Mouse (Mus musculus): Measurements from ENCODE around the gene Afm. TPM values are rescaled to one million over a fixed set of nuclear protein-coding genes. Genes with fewer than 3 reads are reported as not detected.

Afm gene
- 0.05 TPM in 1 of 2 replicates, not detected in the other for polyA plus RNA-seq (2012; rRNA removed)

DNA sequence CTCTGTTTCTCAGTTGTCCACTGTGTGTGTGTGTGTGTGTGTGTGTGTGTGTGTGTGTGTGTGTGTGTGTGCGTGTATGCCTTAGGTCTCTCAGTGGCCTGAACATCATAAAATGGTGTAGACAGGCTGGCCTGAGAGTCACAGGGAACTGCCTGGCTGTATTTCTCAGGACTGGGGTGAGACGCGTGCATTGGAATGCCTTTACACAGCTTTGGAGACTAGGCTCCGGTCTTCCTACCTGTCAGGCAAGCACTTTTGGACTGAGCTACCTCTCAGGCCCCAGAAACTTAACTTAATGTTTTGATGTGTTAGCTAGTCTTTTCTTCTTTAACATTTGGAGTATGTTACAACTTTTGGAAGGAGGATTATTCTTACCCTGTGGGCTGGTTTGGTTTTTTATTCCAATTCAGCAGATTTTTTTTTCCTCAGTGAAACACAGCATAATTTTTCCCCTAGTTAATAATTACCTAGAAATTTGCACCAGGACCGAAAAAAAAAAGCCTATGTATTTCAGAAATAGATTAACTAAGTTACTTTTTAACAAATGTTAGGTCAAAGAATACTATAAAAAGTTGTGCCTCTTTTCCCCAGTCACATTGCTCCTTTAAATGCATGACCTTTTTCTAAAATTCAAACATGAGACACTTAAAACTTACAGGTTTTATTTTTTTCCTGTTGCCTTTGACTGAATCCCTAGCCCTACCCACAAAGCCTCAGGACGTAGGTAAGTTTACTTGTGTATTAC, at the start of gene Afm:
Gene Afm, plus strand, starts transcription at position 577 of the 745 bp plus-strand sequence.
- Histone ChIP-seq H3K36me3 (ENCODE audit: control insufficient read depth, insufficient read depth, low read length) (no peaks in the 10 kb centered on the region), H3K27me3 (ENCODE audit: control insufficient read depth, insufficient read depth, low read length) (no peaks in the 10 kb centered on the region), H3K4me3 (ENCODE audit: low read depth, low read length) (no peak within 1 kb of the TSS), H3K27ac (ENCODE audit: insufficient read depth, low read depth, low read length) (no peak within 1 kb of the TSS), H3K4me1 (ENCODE audit: control insufficient read depth, insufficient read depth, insufficient read length, low read length) (peaks cover 3% of the 10 kb centered on the region; the same call in 1 of the 2 replicates)
- 29% methylated on average over 6 of the region's 6 CpGs for WGBS
- TF ChIP-seq CTCF (IDR thresholded peaks at IDR 0.05; ENCODE audit: extremely low read depth, insufficient read length, insufficient replicate concordance, low read depth, low read length): no peak
- no peak for TF ChIP-seq POLR2A (IDR thresholded peaks at IDR 0.05; ENCODE audit: low read depth, low read length)

DNA sequence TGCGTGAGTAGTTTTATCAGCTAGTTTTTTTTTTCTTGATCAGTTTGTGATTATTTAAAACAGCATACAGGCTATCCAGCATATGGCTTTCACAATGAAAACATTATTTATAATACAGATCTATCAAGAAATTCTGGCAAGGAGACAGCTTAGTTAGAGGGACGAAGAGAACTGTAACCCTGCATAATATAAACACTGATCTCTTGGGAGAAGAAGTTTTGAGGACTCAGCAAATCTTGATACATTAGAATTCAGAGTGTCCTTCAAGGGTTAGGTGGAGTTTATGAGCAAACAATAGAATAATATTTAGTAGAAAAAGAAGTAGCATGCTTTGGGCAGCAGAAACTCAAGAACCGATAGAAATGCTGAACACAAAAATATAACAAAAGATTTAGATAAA, 47.9 kb upstream of the Afm start:
- no peak for TF ChIP-seq POLR2A (IDR thresholded peaks at IDR 0.05; ENCODE audit: low read depth, low read length)
- no peak for TF ChIP-seq CTCF (IDR thresholded peaks at IDR 0.05; ENCODE audit: extremely low read depth, insufficient read length, insufficient replicate concordance, low read depth, low read length)
- no peaks in the 10 kb centered on the region for H3K36me3 ChIP-seq (ENCODE audit: control insufficient read depth, insufficient read depth, low read length)
- no peak overlapping the region for H3K27ac ChIP-seq (ENCODE audit: insufficient read depth, low read depth, low read length)
- no peak overlapping the region for H3K4me3 ChIP-seq (ENCODE audit: low read depth, low read length)
- H3K4me1 ChIP-seq (ENCODE audit: control insufficient read depth, insufficient read depth, insufficient read length, low read length): no peaks in the 10 kb centered on the region
- no peaks in the 10 kb centered on the region for H3K27me3 ChIP-seq (ENCODE audit: control insufficient read depth, insufficient read depth, low read length)
- 83% methylated on average over 3 of the region's 3 CpGs for WGBS

DNA sequence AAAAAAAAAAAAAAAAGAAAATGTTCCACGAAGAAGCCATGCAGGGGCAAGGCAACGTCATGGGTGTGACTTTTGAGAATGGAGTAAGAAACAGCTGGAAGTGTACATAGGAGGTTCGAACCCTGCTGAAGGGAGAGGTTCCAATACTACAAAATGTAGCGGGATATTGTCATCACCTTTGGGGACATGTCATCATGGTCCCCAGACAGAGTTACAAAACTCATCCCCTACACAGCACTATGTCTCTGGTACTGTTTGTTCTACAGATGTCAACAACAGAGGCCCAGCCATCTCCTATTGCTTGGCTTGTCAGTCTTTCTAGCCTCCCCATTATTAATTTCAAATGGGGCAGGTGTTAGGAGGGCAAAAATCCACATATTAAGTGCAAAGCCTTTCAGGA, 44.8 kb upstream of the Afm start:
- TF ChIP-seq CTCF (IDR thresholded peaks at IDR 0.05; ENCODE audit: extremely low read depth, insufficient read length, insufficient replicate concordance, low read depth, low read length): no peak
- no peak for TF ChIP-seq POLR2A (IDR thresholded peaks at IDR 0.05; ENCODE audit: low read depth, low read length)
- Histone ChIP-seq H3K36me3 (ENCODE audit: control insufficient read depth, insufficient read depth, low read length) (no peaks in the 10 kb centered on the region), H3K4me1 (ENCODE audit: control insufficient read depth, insufficient read depth, insufficient read length, low read length) (no peaks in the 10 kb centered on the region), H3K27ac (ENCODE audit: insufficient read depth, low read depth, low read length) (no peak overlapping the region), H3K27me3 (ENCODE audit: control insufficient read depth, insufficient read depth, low read length) (no peaks in the 10 kb centered on the region), H3K4me3 (ENCODE audit: low read depth, low read length) (no peak overlapping the region)
- WGBS: 83% methylated on average over 4 of the region's 4 CpGs

DNA sequence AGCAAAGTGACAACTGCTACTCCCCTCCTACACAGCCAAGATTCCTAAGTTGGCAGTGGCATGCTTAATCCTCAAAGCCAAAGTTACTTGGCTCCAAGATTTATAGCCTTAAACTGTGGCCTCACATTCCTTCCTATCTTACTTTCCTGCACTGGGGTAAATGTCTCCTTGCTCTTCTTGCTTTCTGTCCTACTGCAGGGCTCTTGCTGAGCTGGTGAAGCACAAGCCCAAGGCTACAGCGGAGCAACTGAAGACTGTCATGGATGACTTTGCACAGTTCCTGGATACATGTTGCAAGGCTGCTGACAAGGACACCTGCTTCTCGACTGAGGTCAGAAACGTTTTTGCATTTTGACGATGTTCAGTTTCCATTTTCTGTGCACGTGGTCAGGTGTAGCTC, 44.4 kb upstream of the Afm start:
- WGBS: 81% methylated on average over 5 of the region's 5 CpGs
- H3K27me3 ChIP-seq (ENCODE audit: control insufficient read depth, insufficient read depth, low read length): no peaks in the 10 kb centered on the region
- no peaks in the 10 kb centered on the region for H3K36me3 ChIP-seq (ENCODE audit: control insufficient read depth, insufficient read depth, low read length)
- no peaks in the 10 kb centered on the region for H3K4me1 ChIP-seq (ENCODE audit: control insufficient read depth, insufficient read depth, insufficient read length, low read length)
- H3K27ac ChIP-seq (ENCODE audit: insufficient read depth, low read depth, low read length): no peak overlapping the region
- no peak for TF ChIP-seq POLR2A (IDR thresholded peaks at IDR 0.05; ENCODE audit: low read depth, low read length)
- no peak for TF ChIP-seq CTCF (IDR thresholded peaks at IDR 0.05; ENCODE audit: extremely low read depth, insufficient read length, insufficient replicate concordance, low read depth, low read length)
- no peak overlapping the region for H3K4me3 ChIP-seq (ENCODE audit: low read depth, low read length)

DNA sequence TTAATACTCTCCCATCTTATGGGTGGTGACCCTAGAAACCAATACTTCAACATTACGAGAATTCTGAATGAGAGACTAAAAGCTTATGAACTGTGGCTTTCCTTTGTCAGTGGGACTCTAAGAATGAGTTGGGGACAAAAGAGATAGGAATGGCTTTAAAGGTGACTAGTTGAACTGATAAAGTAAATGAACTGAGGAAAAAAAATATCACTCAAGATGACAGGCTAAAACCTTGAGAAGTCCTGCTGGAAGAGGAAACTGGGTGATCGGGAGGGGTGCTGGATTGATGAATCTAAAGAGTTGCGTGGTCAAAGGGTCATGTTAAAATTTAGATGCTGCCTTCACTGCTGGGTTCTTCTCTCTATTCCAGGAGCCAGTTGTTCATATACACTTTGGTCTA, 42.0 kb upstream of the Afm start:
- H3K27me3 ChIP-seq (ENCODE audit: control insufficient read depth, insufficient read depth, low read length): no peaks in the 10 kb centered on the region
- H3K4me3 ChIP-seq (ENCODE audit: low read depth, low read length): no peak overlapping the region
- no peaks in the 10 kb centered on the region for H3K36me3 ChIP-seq (ENCODE audit: control insufficient read depth, insufficient read depth, low read length)
- no peak overlapping the region for H3K27ac ChIP-seq (ENCODE audit: insufficient read depth, low read depth, low read length)
- no peaks in the 10 kb centered on the region for H3K4me1 ChIP-seq (ENCODE audit: control insufficient read depth, insufficient read depth, insufficient read length, low read length)
- 88% methylated on average over 3 of the region's 3 CpGs for WGBS
- no peak for TF ChIP-seq POLR2A (IDR thresholded peaks at IDR 0.05; ENCODE audit: low read depth, low read length)
- no peak for TF ChIP-seq CTCF (IDR thresholded peaks at IDR 0.05; ENCODE audit: extremely low read depth, insufficient read length, insufficient replicate concordance, low read depth, low read length)

DNA sequence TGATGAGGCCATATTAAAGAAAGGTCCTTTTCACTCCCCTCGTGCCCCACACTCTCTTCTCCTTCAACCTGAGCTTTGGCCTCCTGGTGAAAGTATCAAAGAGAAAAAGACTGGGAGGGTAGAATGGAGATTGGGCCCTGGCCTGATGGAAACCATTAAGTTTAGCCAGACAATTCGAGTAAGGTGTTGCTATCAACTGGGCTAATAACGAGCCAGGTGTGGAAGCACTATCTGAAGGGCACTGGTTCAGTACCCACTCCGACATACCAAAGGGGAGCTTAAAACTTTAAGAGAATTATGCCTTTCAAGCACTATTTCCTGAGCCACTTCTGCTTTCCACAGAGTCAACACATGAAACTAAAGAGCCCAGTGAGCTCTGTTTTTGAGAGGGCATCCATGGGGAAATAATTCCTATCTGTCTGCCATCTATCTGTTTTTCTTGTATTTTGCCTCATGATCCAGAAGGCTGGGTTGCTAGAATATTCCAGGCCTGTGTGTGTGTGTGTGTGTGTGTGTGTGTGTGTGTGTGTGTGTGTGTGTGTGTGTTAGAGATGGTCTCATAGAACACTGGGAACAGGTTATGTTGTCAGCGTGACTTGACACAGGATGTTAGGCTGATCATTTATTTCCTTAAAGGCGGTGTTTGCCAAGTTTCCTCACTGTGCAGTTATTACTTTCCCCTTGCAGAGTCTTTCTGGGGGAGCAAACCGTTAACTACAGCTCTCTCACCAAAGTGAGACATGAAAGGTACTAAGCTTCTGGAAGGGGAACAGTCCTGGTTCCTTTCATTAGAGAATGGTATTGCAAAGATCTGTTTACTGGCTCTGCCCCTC, 41.2 kb upstream of the Afm start:
- H3K27me3 ChIP-seq (ENCODE audit: control insufficient read depth, insufficient read depth, low read length): no peaks in the 10 kb centered on the region
- H3K4me3 ChIP-seq (ENCODE audit: low read depth, low read length): no peak overlapping the region
- no peak overlapping the region for H3K27ac ChIP-seq (ENCODE audit: insufficient read depth, low read depth, low read length)
- 62% methylated on average over 7 of the region's 7 CpGs for WGBS
- H3K4me1 ChIP-seq (ENCODE audit: control insufficient read depth, insufficient read depth, insufficient read length, low read length): no peaks in the 10 kb centered on the region
- H3K36me3 ChIP-seq (ENCODE audit: control insufficient read depth, insufficient read depth, low read length): no peaks in the 10 kb centered on the region
- TF ChIP-seq POLR2A (IDR thresholded peaks at IDR 0.05; ENCODE audit: low read depth, low read length) (no peak), CTCF (IDR thresholded peaks at IDR 0.05; ENCODE audit: extremely low read depth, insufficient read length, insufficient replicate concordance, low read depth, low read length) (no peak)

DNA sequence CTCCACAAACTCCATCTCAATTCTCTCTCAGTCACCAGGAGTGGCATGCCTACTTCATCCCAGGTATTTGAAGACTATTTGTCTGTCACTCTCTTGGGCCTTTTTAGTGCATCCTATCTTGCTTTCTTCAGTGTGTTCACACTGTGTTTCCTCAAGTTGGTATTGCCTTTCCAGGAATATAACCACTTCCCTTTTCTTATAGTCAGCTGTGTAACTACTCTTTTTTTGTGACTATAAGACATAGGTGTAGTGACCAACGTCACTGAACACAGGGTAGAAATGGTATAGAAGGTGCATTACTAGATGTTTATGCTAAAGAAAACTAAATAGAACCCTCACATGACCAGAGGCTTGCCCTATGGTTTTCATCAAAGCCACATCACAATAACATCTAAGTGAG, 39.8 kb upstream of the Afm start:
- TF ChIP-seq CTCF (IDR thresholded peaks at IDR 0.05; ENCODE audit: extremely low read depth, insufficient read length, insufficient replicate concordance, low read depth, low read length): no peak
- TF ChIP-seq POLR2A (IDR thresholded peaks at IDR 0.05; ENCODE audit: low read depth, low read length): no peak
- no peaks in the 10 kb centered on the region for H3K4me1 ChIP-seq (ENCODE audit: control insufficient read depth, insufficient read depth, insufficient read length, low read length)
- no peak overlapping the region for H3K27ac ChIP-seq (ENCODE audit: insufficient read depth, low read depth, low read length)
- H3K27me3 ChIP-seq (ENCODE audit: control insufficient read depth, insufficient read depth, low read length): no peaks in the 10 kb centered on the region
- no peaks in the 10 kb centered on the region for H3K36me3 ChIP-seq (ENCODE audit: control insufficient read depth, insufficient read depth, low read length)
- 78% methylated on average over 1 of the region's 1 CpGs for WGBS
- H3K4me3 ChIP-seq (ENCODE audit: low read depth, low read length): no peak overlapping the region
